Mouse (Mus musculus) cerebellum, adult 2 months (tissue): ENCODE data around the gene Ffar3.

Experiments used
- CTCF ChIP-seq: fragments of 200-500 bp; IDR thresholded peaks from 2 replicates; pipeline ENCODE4 v1.5.1; 2011; ENCODE audit warnings: low read depth, mild to moderate bottlenecking, control low read depth, low read length, moderate library complexity, borderline replicate concordance; ENCODE audit not compliant: insufficient read depth
- POLR2A ChIP-seq: fragments of 200-500 bp; IDR thresholded peaks from 2 replicates; pipeline ENCODE4 v1.6.1; 2011; ENCODE audit warnings: low read length, control low read depth, borderline replicate concordance; ENCODE audit not compliant: insufficient read depth

GRCm38 (mm10) chr7:30859635-30860402 lies 3.8 kb upstream of the Ffar3 start:
- TF ChIP-seq CTCF = peak; percentile 68; the same call in 1 of the 2 replicates
- TF ChIP-seq POLR2A = no peak
